Mouse (Mus musculus): Measurements from ENCODE around the gene Aldh3b3.

Gene Aldh3b3

GRCm38 (mm10) chr19:3958470-3958869 is at the start of gene Aldh3b3:
Gene Aldh3b3 (plus strand): TSS chr19:3958645.
- no peak for DNase-seq

- DNase-seq = no peak
Observed at GRCm38 (mm10) chr19:3910206-3910605, 48.2 kb upstream of the Aldh3b3 start.

GRCm38 (mm10) chr19:3912337-3913204 is 45.9 kb upstream of the Aldh3b3 start, which contains the start of gene Ndufs8:
Gene Ndufs8 (minus strand): TSS chr19:3912774.
- DNase-seq = peak; percentile 100

- no peak for DNase-seq
Observed at GRCm38 (mm10) chr19:3913692-3914091, 44.8 kb upstream of the Aldh3b3 start.

GRCm38 (mm10) chr19:3914535-3914934 is 43.9 kb upstream of the Aldh3b3 start:
- DNase-seq = peak; percentile 97

- DNase-seq = no peak
Observed at GRCm38 (mm10) chr19:3916727-3917126, 41.7 kb upstream of the Aldh3b3 start.

- DNase-seq = no peak
Observed at GRCm38 (mm10) chr19:3919928-3920327, 38.5 kb upstream of the Aldh3b3 start.

- peak; percentile 96 for DNase-seq
Observed at GRCm38 (mm10) chr19:3922661-3923371, 35.6 kb upstream of the Aldh3b3 start.

- peak; percentile 98 for DNase-seq
Observed at GRCm38 (mm10) chr19:3923586-3923985, 34.9 kb upstream of the Aldh3b3 start.

- DNase-seq = peak; percentile 94
Observed at GRCm38 (mm10) chr19:3924190-3924589, 34.3 kb upstream of the Aldh3b3 start.

- DNase-seq = no peak
Observed at GRCm38 (mm10) chr19:3924868-3925267, 33.6 kb upstream of the Aldh3b3 start.

GRCm38 (mm10) chr19:3925859-3926258 is 32.6 kb upstream of the Aldh3b3 start:
- no peak for DNase-seq

GRCm38 (mm10) chr19:3926279-3926678 is 32.2 kb upstream of the Aldh3b3 start:
- peak; percentile 94 for DNase-seq

- DNase-seq = peak; percentile 93
Observed at GRCm38 (mm10) chr19:3926685-3927084, 31.8 kb upstream of the Aldh3b3 start.

GRCm38 (mm10) chr19:3927989-3928388 is 30.5 kb upstream of the Aldh3b3 start:
- peak; percentile 94 for DNase-seq

GRCm38 (mm10) chr19:3928779-3929178 is 29.7 kb upstream of the Aldh3b3 start:
- DNase-seq = peak; percentile 94

GRCm38 (mm10) chr19:3929211-3929941 is 29.1 kb upstream of the Aldh3b3 start, which contains the start of gene Aldh3b1:
Gene Aldh3b1 (minus strand): TSS chr19:3929808.
- peak; percentile 99 for DNase-seq

GRCm38 (mm10) chr19:3930262-3931057 is 28.0 kb upstream of the Aldh3b3 start:
- peak; percentile 94 for DNase-seq

GRCm38 (mm10) chr19:3931716-3932115 is 26.7 kb upstream of the Aldh3b3 start:
- peak; percentile 98 for DNase-seq

GRCm38 (mm10) chr19:3935032-3935895 is 23.2 kb upstream of the Aldh3b3 start, which contains the start of gene Unc93b1:
Gene Unc93b1 (plus strand): TSS chr19:3935186.
- DNase-seq = peak; percentile 99
